Mouse (Mus musculus) limb, embryonic 14.5 days (tissue): ENCODE measurements around the gene Bub1b. TPM values are rescaled to one million over a fixed set of nuclear protein-coding genes. Genes with fewer than 3 reads are reported as not detected.

Source experiments
- ATAC-seq: fragments of 200-750 bp; cut with Nextera tagmentation; 2 replicates; pipeline ENCODE4 v1.8.0; 2017; ENCODE audit warnings: low read depth, moderate number of reproducible peaks, moderate TSS enrichment; ENCODE audit not compliant: low FRiP score
- DNase-seq: peaks from one replicate; pipeline ENCODE4 v3.0.0-alpha.2; 2015; ENCODE audit warnings: low spot score
- H3K27ac ChIP-seq: fragments of 300-500 bp; sonication (generic); replicated peaks from 2 replicates; pipeline ENCODE4 v1.5.1; 2014; ENCODE audit warnings: low read depth, mild to moderate bottlenecking, low read length, moderate library complexity, mixed read lengths
- H3K27me3 ChIP-seq: fragments of 300-500 bp; sonication (generic); 2 replicates; pipeline ENCODE4 v1.6.1; 2014; ENCODE audit warnings: low read length, mixed read lengths; ENCODE audit not compliant: control insufficient read depth, insufficient read depth
- H3K36me3 ChIP-seq: fragments of 300-500 bp; sonication (generic); 2 replicates; pipeline ENCODE4 v1.6.1; 2014; ENCODE audit warnings: mild to moderate bottlenecking, low read length, moderate library complexity, mixed read lengths; ENCODE audit not compliant: control insufficient read depth, insufficient read depth
- H3K4me1 ChIP-seq: fragments of 300-500 bp; sonication (generic); 2 replicates; pipeline ENCODE4 v1.6.1; 2014; ENCODE audit warnings: antibody characterized with exemption, low read length, mixed read lengths; ENCODE audit not compliant: control insufficient read depth, insufficient read depth
- H3K4me2 ChIP-seq: fragments of 300-500 bp; sonication (generic); replicated peaks from 2 replicates; pipeline ENCODE4 v1.6.1; 2014; ENCODE audit warnings: low read depth, mild to moderate bottlenecking, low read length, moderate library complexity; ENCODE audit not compliant: severe bottlenecking
- H3K4me3 ChIP-seq: fragments of 300-500 bp; sonication (generic); replicated peaks from 2 replicates; pipeline ENCODE4 v1.5.1; 2014; ENCODE audit warnings: low read length
- H3K9ac ChIP-seq: fragments of 300-500 bp; sonication (generic); 2 replicates; pipeline ENCODE4 v1.6.1; 2014; ENCODE audit warnings: mild to moderate bottlenecking, low read depth, low read length, moderate library complexity; ENCODE audit not compliant: severe bottlenecking
- H3K9me3 ChIP-seq: fragments of 300-500 bp; sonication (generic); 2 replicates; pipeline ENCODE4 v1.6.1; 2016; ENCODE audit warnings: low read length; ENCODE audit not compliant: control insufficient read depth
- POLR2A ChIP-seq: fragments of 200-500 bp; IDR thresholded peaks from 2 replicates; pipeline ENCODE4 v1.8.0; 2012; ENCODE audit warnings: inconsistent platforms, mild to moderate bottlenecking, moderate library complexity, borderline replicate concordance; ENCODE audit not compliant: insufficient read depth, insufficient read length; ENCODE audit errors: extremely low read depth
- WGBS: fragments of 180-500 bp; shearing (Covaris S2); extraction: QIAGEN DNeasy Blood & Tissue Kit; methylation state at CpG from one replicate; pipeline ENCODE4 v1.1.7; 2014; 5-methylcytosine and 5-hydroxymethylcytosine counted together
- polyA plus RNA-seq, 2 experiments: library from polyadenylated mRNA; depleted of rRNA in 1 of 2; stranded (reverse) in 1 of 2; unstranded in 1 of 2; fragments of >200 nt; fragmentation: Nextera tagmentation in 1 of 2; extraction: Ambion mirVana in 1 of 2; gene quantifications; 2 replicates each; pipeline versions ENCODE4 v1.2.1 to v1.2.3; 2012 to 2014

The Bub1b gene
- polyA plus RNA-seq, 2 experiments, result 53.5 to 64.4 TPM

DNA sequence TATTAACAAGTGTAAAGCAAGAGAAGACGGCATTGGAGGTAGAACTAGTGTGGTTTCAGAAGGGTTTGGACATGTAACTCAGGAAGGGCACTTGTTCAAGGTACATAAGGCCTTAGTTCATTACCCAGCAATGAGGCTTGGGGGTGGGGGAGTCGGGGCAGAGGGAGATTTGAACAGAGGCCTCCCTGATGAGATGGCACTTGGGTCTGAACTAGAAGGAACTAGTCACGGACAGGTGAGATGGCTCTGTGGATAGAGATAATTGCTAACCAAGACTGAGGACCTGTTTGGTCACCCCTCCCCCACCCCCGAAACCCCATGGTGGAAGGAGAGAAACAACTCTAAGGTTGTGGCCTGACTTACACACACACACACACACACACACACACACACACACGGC, 1.1 kb downstream of the Bub1b start:
- peak overlapping the region; percentile 60 for H3K9ac ChIP-seq
- no peak for TF ChIP-seq POLR2A
- ATAC-seq, result no peak
- H3K4me2 ChIP-seq, result peak overlapping the region; percentile 85
- H3K27me3 ChIP-seq, result no peaks in the 10 kb centered on the region
- peaks cover 28% of the 10 kb centered on the region for H3K36me3 ChIP-seq
- DNase-seq, result no peak
- H3K4me1 ChIP-seq, result peaks cover 18% of the 10 kb centered on the region
- no peaks in the 10 kb centered on the region for H3K9me3 ChIP-seq
- H3K27ac ChIP-seq, result no peak overlapping the region
- H3K4me3 ChIP-seq, result peak overlapping the region; percentile 63
- 38% methylated on average over 5 of the region's 5 CpGs for WGBS

DNA sequence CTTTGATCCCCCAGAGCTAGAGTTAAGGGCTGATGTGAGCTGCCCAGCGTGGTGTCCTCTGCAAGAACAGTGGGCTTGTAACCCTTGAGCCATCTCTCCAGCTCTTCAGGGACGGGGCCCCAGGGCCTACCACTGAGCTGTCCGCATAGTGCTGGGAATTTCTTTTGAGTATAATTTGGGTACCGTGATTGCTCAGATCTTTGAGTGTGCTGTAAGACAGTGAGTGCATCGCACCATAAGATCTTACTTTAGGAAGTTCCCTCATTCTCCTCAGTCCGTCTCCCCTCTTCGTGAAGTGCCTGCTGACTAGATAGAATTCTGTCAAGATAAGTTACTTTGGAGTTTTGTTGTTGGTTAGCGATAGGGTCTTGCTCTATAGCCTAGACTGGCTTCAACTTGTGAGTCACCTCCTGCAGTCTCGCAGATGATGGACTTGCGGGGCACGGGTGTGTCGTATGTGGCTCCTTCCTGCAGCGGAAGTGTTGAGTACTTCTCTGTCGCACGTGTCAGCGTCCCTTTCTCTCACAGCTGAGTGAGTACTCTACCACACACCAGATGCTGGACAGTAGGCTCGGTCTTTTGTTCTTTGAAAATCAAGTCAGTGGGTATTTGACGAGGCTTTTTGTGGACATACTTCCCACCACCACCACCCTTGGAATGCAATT, 3.7 kb downstream of the Bub1b start:
- H3K9ac ChIP-seq, result no peak overlapping the region
- H3K27me3 ChIP-seq, result no peaks in the 10 kb centered on the region
- DNase-seq, result no peak
- H3K4me1 ChIP-seq, result peaks cover 18% of the 10 kb centered on the region
- TF ChIP-seq POLR2A, result no peak
- 91% methylated on average over 18 of the region's 18 CpGs for WGBS
- H3K27ac ChIP-seq, result no peak overlapping the region
- no peaks in the 10 kb centered on the region; the same call in 1 of the 2 replicates for H3K9me3 ChIP-seq
- H3K4me2 ChIP-seq, result no peak overlapping the region
- no peak for ATAC-seq
- H3K36me3 ChIP-seq, result peaks cover 51% of the 10 kb centered on the region
- no peak overlapping the region for H3K4me3 ChIP-seq

DNA sequence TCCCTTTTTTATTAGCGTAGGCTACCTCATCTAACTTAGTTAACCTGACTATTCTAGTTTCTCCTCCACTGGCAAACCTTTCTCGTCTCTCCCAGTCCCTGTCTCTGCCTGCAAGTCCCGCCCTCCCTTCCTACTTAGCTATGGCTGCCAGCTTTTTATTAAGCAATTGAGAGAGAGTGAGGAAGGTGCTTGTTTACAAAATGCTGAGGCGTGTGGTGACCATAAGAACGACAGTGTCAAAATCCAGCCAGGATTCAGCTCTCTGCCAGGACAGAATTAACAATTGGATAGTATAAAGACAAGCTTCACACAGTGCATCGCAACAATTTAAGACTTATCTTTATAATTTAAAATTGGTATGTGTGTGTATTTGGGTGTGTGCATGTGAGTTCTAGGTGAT, 6.1 kb downstream of the Bub1b start:
- Histone ChIP-seq H3K9me3 (no peaks in the 10 kb centered on the region; the same call in 1 of the 2 replicates), H3K27ac (no peak overlapping the region), H3K4me3 (no peak overlapping the region), H3K4me1 (peaks cover 8% of the 10 kb centered on the region), H3K36me3 (peaks cover 65% of the 10 kb centered on the region), H3K4me2 (no peak overlapping the region), H3K9ac (no peak overlapping the region), H3K27me3 (no peaks in the 10 kb centered on the region)
- no peak for TF ChIP-seq POLR2A
- ATAC-seq (no peak), DNase-seq (no peak)
- WGBS, result 88% methylated on average over 6 of the region's 6 CpGs

DNA sequence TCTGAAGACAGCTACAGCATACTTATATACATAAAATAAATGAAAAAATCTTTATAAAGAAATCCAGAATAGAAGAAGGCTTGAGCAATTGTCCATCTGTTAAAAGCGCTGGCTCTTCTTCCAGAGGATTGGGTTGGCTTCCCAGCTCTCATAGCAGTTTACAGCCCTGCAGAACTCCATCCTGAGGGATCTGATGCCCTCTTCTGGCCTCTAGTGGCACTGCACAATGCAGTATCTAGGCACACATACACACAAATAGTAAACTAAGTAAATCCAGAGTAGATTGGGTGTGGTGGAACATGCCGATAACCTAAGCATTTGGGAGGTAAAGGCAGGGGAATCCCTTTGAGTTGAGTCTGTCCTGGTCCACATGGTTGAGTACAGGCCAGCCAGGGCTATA, 8.0 kb downstream of the Bub1b start:
- no peaks in the 10 kb centered on the region for H3K27me3 ChIP-seq
- H3K36me3 ChIP-seq, result peaks cover 71% of the 10 kb centered on the region
- no peak for TF ChIP-seq POLR2A
- no peak overlapping the region for H3K4me3 ChIP-seq
- H3K4me1 ChIP-seq, result no peaks in the 10 kb centered on the region
- no peak for ATAC-seq
- no peak overlapping the region for H3K4me2 ChIP-seq
- no peak overlapping the region for H3K9ac ChIP-seq
- H3K27ac ChIP-seq, result no peak overlapping the region
- H3K9me3 ChIP-seq, result no peaks in the 10 kb centered on the region; the same call in 1 of the 2 replicates
- 91% methylated on average over 2 of the region's 2 CpGs for WGBS
- DNase-seq, result peak; percentile 16

DNA sequence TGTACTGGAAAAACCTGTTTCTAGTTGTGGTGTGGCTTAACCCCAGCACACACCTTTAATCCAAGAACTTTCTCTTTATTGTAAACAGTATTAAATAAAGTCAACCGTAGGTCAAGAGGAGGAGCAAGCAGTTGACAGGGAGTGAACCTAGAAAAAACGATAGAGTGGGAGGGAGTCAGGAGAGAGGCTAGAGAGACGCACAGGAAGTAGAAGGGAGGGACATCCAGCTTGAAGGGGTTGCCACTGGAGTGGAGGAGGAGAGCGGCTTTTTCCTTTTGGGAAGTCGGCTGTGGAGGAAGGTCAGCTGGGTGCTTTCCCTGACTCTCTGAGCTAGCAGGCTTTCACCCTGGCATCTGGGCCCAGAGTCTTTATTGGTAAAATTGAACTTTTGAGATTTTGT, 9.0 kb downstream of the Bub1b start:
- ATAC-seq (no peak), DNase-seq (no peak)
- peaks cover 75% of the 10 kb centered on the region for H3K36me3 ChIP-seq
- no peaks in the 10 kb centered on the region for H3K4me1 ChIP-seq
- H3K4me2 ChIP-seq, result no peak overlapping the region
- H3K27me3 ChIP-seq, result no peaks in the 10 kb centered on the region
- no peak overlapping the region for H3K27ac ChIP-seq
- H3K4me3 ChIP-seq, result no peak overlapping the region
- 80% methylated on average over 5 of the region's 5 CpGs for WGBS
- no peak overlapping the region for H3K9ac ChIP-seq
- no peak for TF ChIP-seq POLR2A
- H3K9me3 ChIP-seq, result no peaks in the 10 kb centered on the region; the same call in 1 of the 2 replicates
